Mouse (Mus musculus) erythroblast, embryonic 14.5 days (primary cell): Measurements from ENCODE around the gene Kctd10. TPM values are rescaled to one million over a fixed set of nuclear protein-coding genes. Genes with fewer than 3 reads are reported as not detected.

Experiments used
- H3K27me3 ChIP-seq: 2 replicates; pipeline ENCODE4 v1.6.1; 2012; ENCODE audit warnings: inconsistent platforms; ENCODE audit not compliant: control insufficient read depth
- H3K36me3 ChIP-seq: 2 replicates; pipeline ENCODE4 v1.6.1; 2012; ENCODE audit warnings: mild to moderate bottlenecking, inconsistent platforms; ENCODE audit not compliant: control insufficient read depth
- H3K4me1 ChIP-seq: 2 replicates; pipeline ENCODE4 v1.6.1; 2012; ENCODE audit warnings: inconsistent platforms; ENCODE audit not compliant: control insufficient read depth
- H3K4me3 ChIP-seq: replicated peaks from 2 replicates; pipeline ENCODE3; 2012; ENCODE audit warnings: moderate library complexity, mild to moderate bottlenecking, inconsistent platforms
- H3K9me3 ChIP-seq: 2 replicates; pipeline ENCODE4 v1.6.1; 2012; ENCODE audit warnings: low read length, inconsistent platforms, mixed read lengths; ENCODE audit not compliant: control insufficient read depth
- GATA1 ChIP-seq: IDR thresholded peaks from 2 replicates; pipeline ENCODE4 v1.6.1; 2012; ENCODE audit warnings: low read length, inconsistent platforms, mixed read lengths
- TAL1 ChIP-seq: IDR thresholded peaks from 3 replicates; pipeline ENCODE4 v1.6.1; 2012; ENCODE audit warnings: low read length, inconsistent platforms, mixed read lengths
- polyA plus RNA-seq: library from polyadenylated mRNA; stranded (reverse); fragments of >175 nt; gene quantifications from 2 replicates; pipeline ENCODE4 v1.2.3, GENCODE M21; 2012

Gene Kctd10
- polyA plus RNA-seq, 1 experiment, result 0.90 TPM

GRCm38 (mm10) chr5:114372565-114372964 is 7.7 kb downstream of the Kctd10 start:
- TF ChIP-seq GATA1, result no peak
- H3K4me3 ChIP-seq, result no peak overlapping the region
- no peaks in the 10 kb centered on the region for H3K27me3 ChIP-seq
- H3K4me1 ChIP-seq, result peaks cover 65% of the 10 kb centered on the region
- H3K36me3 ChIP-seq, result peaks cover 75% of the 10 kb centered on the region
- no peaks in the 10 kb centered on the region for H3K9me3 ChIP-seq

GRCm38 (mm10) chr5:114371731-114372473 is 8.4 kb downstream of the Kctd10 start:
- no peaks in the 10 kb centered on the region for H3K9me3 ChIP-seq
- H3K4me3 ChIP-seq, result no peak overlapping the region
- TF ChIP-seq GATA1, result no peak
- no peak for TF ChIP-seq TAL1
- peaks cover 60% of the 10 kb centered on the region for H3K4me1 ChIP-seq
- peaks cover 82% of the 10 kb centered on the region for H3K36me3 ChIP-seq
- no peaks in the 10 kb centered on the region for H3K27me3 ChIP-seq

GRCm38 (mm10) chr5:114371331-114371730 is 9.0 kb downstream of the Kctd10 start:
- H3K9me3 ChIP-seq, result no peaks in the 10 kb centered on the region
- no peaks in the 10 kb centered on the region for H3K27me3 ChIP-seq
- H3K4me1 ChIP-seq, result peaks cover 59% of the 10 kb centered on the region
- H3K36me3 ChIP-seq, result peaks cover 88% of the 10 kb centered on the region
- no peak overlapping the region for H3K4me3 ChIP-seq
- no peak for TF ChIP-seq TAL1
- TF ChIP-seq GATA1, result no peak

DNA sequence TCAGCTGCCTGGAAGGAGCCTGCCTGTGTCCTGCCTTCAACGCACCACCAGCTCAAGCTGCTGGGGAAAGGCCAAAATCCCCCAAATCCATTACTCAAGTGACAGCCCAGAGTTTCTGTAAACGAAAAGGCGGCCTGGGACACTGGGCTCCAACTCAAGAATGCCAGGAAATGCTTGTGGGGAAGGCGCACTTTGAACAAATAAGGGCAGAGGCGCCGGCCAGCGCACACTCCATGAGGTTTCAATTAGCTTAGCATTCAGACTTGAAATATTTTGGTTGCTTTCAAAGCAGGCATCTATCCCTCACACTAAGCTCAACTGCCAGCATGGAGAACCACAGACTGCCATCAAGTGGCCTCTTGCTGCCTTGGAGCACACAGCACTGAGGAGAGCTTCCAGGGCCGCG is 9.9 kb downstream of the Kctd10 start:
- Histone ChIP-seq H3K9me3 (no peaks in the 10 kb centered on the region), H3K36me3 (peaks cover 91% of the 10 kb centered on the region), H3K4me1 (peaks cover 53% of the 10 kb centered on the region), H3K4me3 (no peak overlapping the region), H3K27me3 (no peaks in the 10 kb centered on the region)
- TF ChIP-seq TAL1, result no peak
- no peak for TF ChIP-seq GATA1

GRCm38 (mm10) chr5:114369921-114370320 is 10.4 kb downstream of the Kctd10 start:
- TF ChIP-seq TAL1 (no peak), GATA1 (no peak)
- H3K9me3 ChIP-seq, result no peaks in the 10 kb centered on the region
- no peak overlapping the region for H3K4me3 ChIP-seq
- peaks cover 49% of the 10 kb centered on the region for H3K4me1 ChIP-seq
- H3K27me3 ChIP-seq, result no peaks in the 10 kb centered on the region
- peaks cover 92% of the 10 kb centered on the region for H3K36me3 ChIP-seq

GRCm38 (mm10) chr5:114368803-114369496 is 11.4 kb downstream of the Kctd10 start:
- Histone ChIP-seq H3K27me3 (no peaks in the 10 kb centered on the region), H3K4me1 (peaks cover 39% of the 10 kb centered on the region), H3K4me3 (no peak overlapping the region), H3K9me3 (no peaks in the 10 kb centered on the region), H3K36me3 (peaks cover 89% of the 10 kb centered on the region)
- TF ChIP-seq GATA1 (no peak), TAL1 (no peak)

- H3K36me3 ChIP-seq, result peaks cover 89% of the 10 kb centered on the region
- H3K4me3 ChIP-seq, result no peak overlapping the region
- no peaks in the 10 kb centered on the region for H3K27me3 ChIP-seq
- TF ChIP-seq GATA1 (no peak), TAL1 (no peak; the same call in 2 of the 3 replicates)
- no peaks in the 10 kb centered on the region for H3K9me3 ChIP-seq
- peaks cover 31% of the 10 kb centered on the region for H3K4me1 ChIP-seq
These were observed 12.2 kb downstream of the Kctd10 start for GRCm38 (mm10) chr5:114368121-114368520.

DNA sequence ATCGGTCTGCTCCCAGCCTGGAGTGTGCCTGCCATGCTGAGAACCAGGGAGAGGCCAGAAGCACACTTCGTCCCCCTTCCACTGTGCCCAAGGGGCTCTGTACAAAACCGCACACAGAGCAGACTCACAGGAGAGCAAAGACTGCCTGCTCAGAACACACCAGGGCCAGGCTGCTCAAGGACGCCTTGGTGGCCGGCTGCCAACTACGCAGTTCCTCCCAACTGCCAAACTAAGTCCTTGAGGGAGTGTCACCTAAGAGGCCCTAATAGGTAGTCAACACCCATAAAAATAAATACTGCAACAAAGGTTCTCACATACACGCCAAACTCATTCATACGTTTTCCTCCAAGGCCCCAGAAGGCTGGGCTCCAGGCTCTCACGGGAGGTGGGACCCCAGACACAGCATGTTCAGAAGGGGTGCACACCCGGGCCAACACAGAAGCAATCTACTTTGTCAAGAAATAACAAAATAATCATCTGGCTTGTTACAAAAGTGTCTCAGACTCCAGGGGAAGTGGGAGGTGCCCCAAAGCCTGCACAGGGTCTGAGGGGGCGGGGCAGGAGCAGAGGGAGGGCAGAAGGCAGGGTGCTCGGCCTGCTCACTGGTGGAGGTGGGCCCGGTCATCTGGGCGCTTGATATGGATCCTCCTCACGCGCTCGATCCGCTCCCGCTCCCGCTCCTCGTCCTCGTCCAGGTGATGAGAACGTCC is 15.1 kb downstream of the Kctd10 start:
- Histone ChIP-seq H3K36me3 (peaks cover 79% of the 10 kb centered on the region), H3K9me3 (no peaks in the 10 kb centered on the region), H3K27me3 (no peaks in the 10 kb centered on the region), H3K4me3 (no peak overlapping the region), H3K4me1 (peaks cover 1% of the 10 kb centered on the region; the same call in 1 of the 2 replicates)
- TF ChIP-seq TAL1 (no peak), GATA1 (no peak)

- TF ChIP-seq GATA1 (no peak), TAL1 (no peak)
- no peaks in the 10 kb centered on the region for H3K9me3 ChIP-seq
- H3K4me3 ChIP-seq, result no peak overlapping the region
- no peaks in the 10 kb centered on the region for H3K27me3 ChIP-seq
- peaks cover 3% of the 10 kb centered on the region; the same call in 1 of the 2 replicates for H3K4me1 ChIP-seq
- peaks cover 37% of the 10 kb centered on the region for H3K36me3 ChIP-seq
These were observed 19.3 kb downstream of the Kctd10 start for GRCm38 (mm10) chr5:114360968-114361367.
